Mouse (Mus musculus) small intestine, adult 2 months (tissue): ENCODE measurements around the gene Ptprn2. TPM values are rescaled to one million over a fixed set of nuclear protein-coding genes. Genes with fewer than 3 reads are reported as not detected.

Source experiments
- H3K27ac ChIP-seq: fragments of 200-500 bp; 2 replicates; pipeline ENCODE4 v1.5.1; 2012; ENCODE audit warnings: low read depth, low read length, control low read depth, inconsistent platforms; ENCODE audit not compliant: insufficient read depth
- H3K27me3 ChIP-seq: fragments of 200-500 bp; 2 replicates; pipeline ENCODE4 v1.6.1; 2012; ENCODE audit warnings: mild to moderate bottlenecking, moderate library complexity, low read length, inconsistent platforms; ENCODE audit not compliant: control insufficient read depth, insufficient read depth
- H3K36me3 ChIP-seq: fragments of 200-500 bp; 2 replicates; pipeline ENCODE4 v1.6.1; 2012; ENCODE audit warnings: mild to moderate bottlenecking, low read length, control low read depth, inconsistent platforms; ENCODE audit not compliant: control insufficient read depth, insufficient read depth
- H3K4me1 ChIP-seq: fragments of 200-500 bp; 2 replicates; pipeline ENCODE4 v1.6.1; 2012; ENCODE audit warnings: low read length, inconsistent platforms, mixed read lengths; ENCODE audit not compliant: control insufficient read depth, insufficient read depth, insufficient read length
- H3K4me3 ChIP-seq: fragments of 200-500 bp; 2 replicates; pipeline ENCODE4 v1.5.1; 2012; ENCODE audit warnings: low read depth, mild to moderate bottlenecking, control low read depth, inconsistent platforms, low read length, moderate library complexity
- CTCF ChIP-seq: fragments of 200-500 bp; IDR thresholded peaks from 2 replicates; pipeline ENCODE4 v1.5.1; 2012; ENCODE audit warnings: low read depth, mild to moderate bottlenecking, control low read depth, inconsistent platforms, low read length, moderate library complexity, mixed read lengths; ENCODE audit not compliant: insufficient replicate concordance, insufficient read length; ENCODE audit errors: extremely low read depth
- POLR2A ChIP-seq: fragments of 200-500 bp; IDR thresholded peaks from 2 replicates; pipeline ENCODE4 v1.6.1; 2012; ENCODE audit warnings: low read depth, mild to moderate bottlenecking, control low read depth, inconsistent platforms, low read length, moderate library complexity
- WGBS: fragments of 180-500 bp; shearing (Covaris S2); methylation state at CpG from one replicate; pipeline ENCODE4 v1.1.7; 2018; 5-methylcytosine and 5-hydroxymethylcytosine counted together
- polyA plus RNA-seq: library from polyadenylated mRNA; depleted of rRNA; stranded (reverse); fragments of >200 nt; gene quantifications from 2 replicates; pipeline ENCODE4 v1.2.3, GENCODE M21; 2012

The Ptprn2 gene
- polyA plus RNA-seq, 1 experiment, result 11.6 TPM

DNA sequence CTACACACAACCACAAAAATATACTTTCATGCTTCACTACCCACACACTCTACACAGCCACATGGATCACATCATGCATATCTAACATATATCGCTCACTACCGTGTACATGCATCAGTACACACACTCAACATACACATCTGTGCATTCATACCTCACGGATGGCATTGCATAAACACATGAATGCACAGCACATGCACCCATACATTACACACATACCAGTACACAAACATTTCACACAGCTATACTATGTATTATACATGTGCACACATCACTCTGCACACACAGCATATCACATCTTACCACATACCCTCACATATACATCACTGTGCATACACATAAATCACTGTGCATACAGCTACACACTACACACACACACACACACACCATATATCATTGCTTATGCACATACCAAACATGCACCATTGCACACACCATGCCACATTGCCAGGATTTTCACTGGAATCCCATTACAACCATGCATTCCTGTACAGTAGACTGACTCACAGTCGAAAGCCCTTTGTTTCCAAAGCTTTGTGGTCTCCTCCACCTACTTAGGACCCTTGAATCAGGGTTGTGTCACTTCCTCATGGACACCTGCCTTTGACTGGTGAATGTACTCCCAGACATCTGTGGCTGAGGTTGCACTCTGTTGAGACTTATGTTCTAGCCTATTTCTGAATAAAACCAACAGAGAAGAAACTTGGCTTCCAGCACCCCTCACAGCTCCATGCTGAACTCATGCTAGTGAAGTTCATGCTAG lies 607.0 kb downstream of the Ptprn2 start:
- H3K27ac ChIP-seq, result no peak overlapping the region
- WGBS, result 87% methylated on average over 4 of the region's 4 CpGs
- TF ChIP-seq POLR2A (no peak), CTCF (no peak)
- no peaks in the 10 kb centered on the region for H3K36me3 ChIP-seq
- no peaks in the 10 kb centered on the region for H3K4me1 ChIP-seq
- no peak overlapping the region for H3K4me3 ChIP-seq
- no peaks in the 10 kb centered on the region for H3K27me3 ChIP-seq

- H3K36me3 ChIP-seq, result no peaks in the 10 kb centered on the region
These were observed 610.4 kb downstream of the Ptprn2 start for GRCm38 (mm10) chr12:117095941-117096340.

DNA sequence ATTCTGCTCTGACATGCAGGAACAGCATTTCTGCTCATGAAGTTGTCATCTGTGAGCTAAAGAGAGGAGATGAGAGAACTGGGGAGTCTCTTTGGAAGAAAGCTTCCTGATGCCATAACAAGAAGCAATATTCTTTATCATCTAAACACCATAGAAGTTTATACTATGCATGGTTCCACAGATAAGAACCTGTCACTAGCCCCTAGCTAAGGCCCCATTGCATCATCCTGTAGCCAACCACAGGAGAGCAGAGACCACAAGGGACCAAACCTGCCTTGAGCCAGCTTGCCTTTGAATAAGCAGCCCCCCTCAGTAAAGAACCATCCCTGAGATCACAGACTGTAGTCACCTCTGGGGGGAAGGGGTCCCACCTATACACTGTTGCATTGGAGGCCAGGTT lies 612.8 kb downstream of the Ptprn2 start:
- H3K27me3 ChIP-seq, result no peaks in the 10 kb centered on the region
- no peaks in the 10 kb centered on the region for H3K4me1 ChIP-seq
- no peak for TF ChIP-seq POLR2A
- no peak for TF ChIP-seq CTCF
- H3K27ac ChIP-seq, result no peak overlapping the region
- H3K4me3 ChIP-seq, result no peak overlapping the region
- no peaks in the 10 kb centered on the region for H3K36me3 ChIP-seq

More at GRCm38 (mm10) chr12:117095941-117096340, 610.4 kb downstream of the Ptprn2 start:
- Histone ChIP-seq H3K4me1 (no peaks in the 10 kb centered on the region), H3K27me3 (no peaks in the 10 kb centered on the region), H3K27ac (no peak overlapping the region), H3K4me3 (no peak overlapping the region)
- 73% methylated on average over 6 of the region's 6 CpGs for WGBS
- TF ChIP-seq POLR2A (no peak), CTCF (no peak)

DNA sequence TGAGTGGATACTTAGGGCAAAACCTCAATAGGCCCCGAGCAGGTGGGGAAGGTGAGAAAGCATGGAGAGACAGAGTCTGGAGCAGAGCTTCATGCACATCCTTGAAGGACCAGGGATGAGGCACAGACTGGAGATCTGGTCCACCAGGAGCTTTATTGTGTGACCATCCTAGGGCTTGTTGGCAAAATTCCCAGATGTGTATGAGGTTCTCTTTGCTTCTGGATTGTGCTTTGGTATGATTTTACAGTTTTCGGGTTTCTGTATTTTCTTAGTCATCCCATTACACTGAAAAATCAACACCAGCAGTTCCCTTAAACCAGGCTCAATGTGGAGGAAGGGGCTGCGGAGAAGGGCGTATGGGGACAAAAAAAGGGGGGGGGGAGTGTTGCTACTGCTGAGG lies 621.2 kb downstream of the Ptprn2 start:
- Histone ChIP-seq H3K4me3 (no peak overlapping the region), H3K4me1 (no peaks in the 10 kb centered on the region), H3K27me3 (no peaks in the 10 kb centered on the region), H3K36me3 (no peaks in the 10 kb centered on the region), H3K27ac (no peak overlapping the region)
- 61% methylated on average over 4 of the region's 4 CpGs for WGBS
- TF ChIP-seq POLR2A (no peak), CTCF (no peak)

GRCm38 (mm10) chr12:117107143-117107616 lies 621.7 kb downstream of the Ptprn2 start:
- Histone ChIP-seq H3K27me3 (no peaks in the 10 kb centered on the region), H3K4me1 (no peaks in the 10 kb centered on the region), H3K4me3 (no peak overlapping the region), H3K36me3 (no peaks in the 10 kb centered on the region), H3K27ac (no peak overlapping the region)
- 54% methylated on average over 16 of the region's 16 CpGs for WGBS
- no peak for TF ChIP-seq POLR2A
- TF ChIP-seq CTCF, result no peak

DNA sequence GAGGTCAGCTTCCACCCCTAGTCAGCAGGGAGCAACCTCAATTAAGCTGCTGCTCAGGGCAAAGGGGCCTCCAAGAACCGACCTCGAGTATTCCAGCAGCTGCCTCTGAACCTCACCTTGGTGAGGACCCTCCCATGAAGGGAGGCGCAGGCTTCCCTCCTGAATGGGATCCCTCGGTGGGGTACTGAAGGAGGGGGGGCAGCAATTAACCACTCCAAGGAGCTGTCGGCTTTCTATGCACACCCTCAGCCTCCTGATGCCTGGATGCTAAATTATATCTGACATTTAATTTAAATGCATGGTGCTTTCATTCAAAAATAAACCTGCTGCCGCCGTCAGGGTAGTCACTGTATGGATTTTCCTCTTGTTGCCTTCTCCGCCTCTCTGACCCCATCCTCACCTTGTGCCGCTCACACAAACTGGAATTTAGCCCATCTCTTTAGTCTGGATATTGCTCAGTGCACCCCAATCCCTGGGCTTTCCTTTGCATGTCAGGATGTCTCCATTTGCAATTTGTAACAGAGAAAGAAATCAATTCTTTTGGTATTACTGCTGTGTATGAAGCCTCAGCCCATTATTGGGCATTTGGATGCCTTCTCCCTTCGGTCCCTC lies 629.8 kb downstream of the Ptprn2 start:
- H3K27me3 ChIP-seq, result no peaks in the 10 kb centered on the region
- no peaks in the 10 kb centered on the region for H3K4me1 ChIP-seq
- 62% methylated on average over 10 of the region's 10 CpGs for WGBS
- H3K27ac ChIP-seq, result no peak overlapping the region
- TF ChIP-seq CTCF (no peak), POLR2A (no peak)
- H3K36me3 ChIP-seq, result no peaks in the 10 kb centered on the region
- no peak overlapping the region for H3K4me3 ChIP-seq

DNA sequence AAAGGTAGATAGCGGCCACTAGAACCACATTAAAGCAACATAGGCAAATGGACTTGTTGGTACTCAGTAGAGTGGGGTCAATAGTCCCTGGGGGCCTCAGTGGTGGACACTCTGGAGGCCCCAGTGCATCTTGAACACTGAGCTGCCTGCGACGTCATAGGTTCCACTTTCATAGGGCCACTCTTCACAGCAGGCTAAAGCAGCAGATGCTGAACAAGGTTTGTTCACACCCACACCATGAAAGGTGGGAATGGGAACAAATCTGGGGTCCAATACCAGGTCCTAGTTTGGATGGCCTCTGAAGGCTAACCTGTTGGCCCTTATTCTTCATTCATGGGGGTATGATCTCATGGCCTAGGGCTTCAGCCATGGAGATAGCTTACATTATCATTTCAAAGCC lies 641.6 kb downstream of the Ptprn2 start:
- Histone ChIP-seq H3K36me3 (no peaks in the 10 kb centered on the region), H3K27ac (no peak overlapping the region), H3K4me3 (no peak overlapping the region), H3K27me3 (no peaks in the 10 kb centered on the region), H3K4me1 (no peaks in the 10 kb centered on the region)
- no peak for TF ChIP-seq CTCF
- no peak for TF ChIP-seq POLR2A
- WGBS, result 90% methylated on average over 3 of the region's 3 CpGs

GRCm38 (mm10) chr12:117127485-117127884 lies 642.0 kb downstream of the Ptprn2 start:
- TF ChIP-seq CTCF, result no peak
- Histone ChIP-seq H3K4me3 (no peak overlapping the region), H3K36me3 (no peaks in the 10 kb centered on the region), H3K27me3 (no peaks in the 10 kb centered on the region), H3K4me1 (no peaks in the 10 kb centered on the region), H3K27ac (no peak overlapping the region)
- WGBS, result 64% methylated on average over 6 of the region's 6 CpGs
